ENCODE assay signal across 8 mouse cellular contexts in the genomic region with DNA sequence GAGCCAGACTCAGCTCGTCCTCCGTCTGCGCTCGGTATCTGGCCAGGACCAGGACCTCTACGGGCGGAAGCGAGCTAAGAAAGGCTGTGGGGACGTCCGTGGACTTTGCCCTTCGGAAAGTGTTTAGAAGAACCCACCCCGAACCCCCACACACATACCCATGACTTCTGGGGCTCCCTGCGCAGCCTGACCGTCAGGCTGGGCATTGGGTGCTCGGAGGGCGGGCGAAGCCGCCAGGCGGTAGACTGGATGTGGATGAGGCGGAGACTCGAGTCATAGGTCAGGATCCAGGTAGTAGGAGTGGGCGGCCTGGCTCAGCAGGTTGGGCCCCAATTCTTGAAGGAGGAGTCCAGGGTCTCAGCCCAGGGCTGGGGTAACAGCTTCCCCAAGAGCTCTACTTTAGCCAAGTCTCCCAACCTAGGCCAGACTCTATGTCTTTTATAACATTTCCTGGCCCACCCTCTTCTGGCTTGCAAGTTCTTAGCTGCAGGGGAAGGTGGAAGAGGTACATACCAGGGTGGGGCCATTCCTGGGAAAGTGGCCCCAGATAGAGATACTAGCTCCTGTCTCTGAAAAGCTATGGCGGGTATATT. TPM values are rescaled to one million over a fixed set of nuclear protein-coding genes. Genes with fewer than 3 reads are reported as not detected.
A peak's percentile ranks its signal among the peaks of the same experiment; 100 is the strongest.
DNase-seq lines count a peak whose midpoint lies in the region; ATAC-seq and TF ChIP-seq lines count a peak whose summit lies in the region.

Gene Sh3d21 (minus strand): TSS at position 425 of the 593 bp plus-strand sequence.

- DNase-seq in thymus, postnatal 25 days = peak; percentile 28
- DNase-seq in thymus, postnatal 0 days (ENCODE audit: low spot score) = no peak
- DNase-seq in forebrain, embryonic 14.5 days (ENCODE audit: low spot score) = no peak
- peak; percentile 67 for DNase-seq in kidney, adult 18-20 months
- peak; percentile 43 for DNase-seq in lung, embryonic 14.5 days
- DNase-seq in adrenal gland, adult 2 months = no peak
- DNase-seq in adrenal gland, adult (ENCODE audit: inconsistent age in 2 of 2, low spot score in 1 of 2) = no peak

- no peaks in the 10 kb centered on the region for H3K27me3 ChIP-seq in forebrain, embryonic 14.5 days (replicated peaks; ENCODE audit: control insufficient read depth, insufficient read depth, low read length)
- no peaks in the 10 kb centered on the region for H3K27me3 ChIP-seq in lung, embryonic 14.5 days (ENCODE audit: insufficient read depth, low read length)
- no peaks in the 10 kb centered on the region for H3K27me3 ChIP-seq in stomach, embryonic 14.5 days (ENCODE audit: control insufficient read depth, insufficient read depth, low read length)

- peak within 1 kb of the TSS; percentile 47 for H3K4me3 ChIP-seq in forebrain, embryonic 14.5 days (ENCODE audit: low read depth, low read length)
- H3K4me3 ChIP-seq in lung, embryonic 14.5 days (ENCODE audit: low read depth, low read length) = peak within 1 kb of the TSS; percentile 60
- peak within 1 kb of the TSS; percentile 56 for H3K4me3 ChIP-seq in stomach, embryonic 14.5 days (ENCODE audit: low read depth, low read length)

- WGBS in forebrain, embryonic 14.5 days = 9% methylated on average over 22 of the region's 22 CpGs
- 9% methylated on average over 22 of the region's 22 CpGs for WGBS in lung, embryonic 14.5 days
- WGBS in stomach, embryonic 14.5 days = 6% methylated on average over 22 of the region's 22 CpGs

- H3K27ac ChIP-seq in forebrain, embryonic 14.5 days (ENCODE audit: low read depth, low read length) = no peak within 1 kb of the TSS
- H3K27ac ChIP-seq in lung, embryonic 14.5 days (ENCODE audit: low read depth) = peak within 1 kb of the TSS; percentile 90
- peak within 1 kb of the TSS; percentile 91 for H3K27ac ChIP-seq in stomach, embryonic 14.5 days (ENCODE audit: low read length)

- peaks cover 6% of the 10 kb centered on the region for H3K4me1 ChIP-seq in forebrain, embryonic 14.5 days (ENCODE audit: control insufficient read depth, insufficient read depth, low read length)
- H3K4me1 ChIP-seq in lung, embryonic 14.5 days (ENCODE audit: insufficient read depth) = 0 out of 2 replicates have a peak, but pooled peaks cover 6% of the 10 kb centered on the region
- peaks cover 14% of the 10 kb centered on the region for H3K4me1 ChIP-seq in stomach, embryonic 14.5 days (ENCODE audit: control insufficient read depth, insufficient read depth, low read length)

- H3K4me2 ChIP-seq in forebrain, embryonic 14.5 days (ENCODE audit: low read length) = peak within 1 kb of the TSS; percentile 98
- peak within 1 kb of the TSS; percentile 99 for H3K4me2 ChIP-seq in lung, embryonic 14.5 days
- peak within 1 kb of the TSS; percentile 96 for H3K4me2 ChIP-seq in stomach, embryonic 14.5 days (replicated peaks; ENCODE audit: low read depth, low read length)

- ATAC-seq in forebrain, embryonic 14.5 days = peak; percentile 5; the same call in 1 of the 2 replicates
- ATAC-seq in lung, embryonic 14.5 days (ENCODE audit: insufficient read depth) = peak; percentile 44
- ATAC-seq in stomach, embryonic 14.5 days (ENCODE audit: insufficient number of reproducible peaks, insufficient read depth, low FRiP score, low read depth) = peak; percentile 23

- peaks cover 26% of the 10 kb centered on the region for H3K36me3 ChIP-seq in forebrain, embryonic 14.5 days (ENCODE audit: control insufficient read depth, insufficient read depth, low read length)
- H3K36me3 ChIP-seq in lung, embryonic 14.5 days (ENCODE audit: insufficient read depth) = peaks cover 28% of the 10 kb centered on the region
- peaks cover 21% of the 10 kb centered on the region for H3K36me3 ChIP-seq in stomach, embryonic 14.5 days (ENCODE audit: control insufficient read depth, insufficient read depth, low read length)

- no peaks in the 10 kb centered on the region for H3K9me3 ChIP-seq in forebrain, embryonic 14.5 days (replicated peaks; ENCODE audit: control insufficient read depth, low read length)
- no peaks in the 10 kb centered on the region for H3K9me3 ChIP-seq in lung, embryonic 14.5 days (ENCODE audit: low read depth, low read length)
- no peaks in the 10 kb centered on the region for H3K9me3 ChIP-seq in stomach, embryonic 14.5 days (ENCODE audit: control insufficient read depth, low read depth, low read length)

- no peak for TF ChIP-seq CTCF in lung, embryonic 14.5 days (IDR thresholded peaks at IDR 0.05; ENCODE audit: low read depth)

- H3K9ac ChIP-seq in forebrain, embryonic 14.5 days (ENCODE audit: low read length) = peak within 1 kb of the TSS; percentile 82
- peak within 1 kb of the TSS; percentile 82 for H3K9ac ChIP-seq in lung, embryonic 14.5 days
- peak within 1 kb of the TSS; percentile 86 for H3K9ac ChIP-seq in stomach, embryonic 14.5 days (replicated peaks; ENCODE audit: low read depth, low read length)

RNA-seq across cellular contexts. Expression of gene Sh3d21, which starts in this region (rescaled TPM):
- 2.2 and 2.7 TPM in 2 replicates for polyA plus RNA-seq in thymus, postnatal 0 days (2015; fragmentation: Nextera tagmentation; extraction: Ambion mirVana)
- 1.1 TPM in 2 replicates for polyA plus RNA-seq in forebrain, embryonic 14.5 days (2014; fragmentation: Nextera tagmentation; extraction: Ambion mirVana)
- 5.7 and 7.0 TPM in 2 replicates for polyA plus RNA-seq in lung, embryonic 14.5 days (2014; fragmentation: Nextera tagmentation; extraction: Ambion mirVana)
- polyA plus RNA-seq in stomach, embryonic 14.5 days (2014; fragmentation: Nextera tagmentation; extraction: Ambion mirVana) = 7.4 and 8.7 TPM in 2 replicates
- total RNA-seq in adrenal gland, adult 2 months (2021) = 1 to 10 TPM; 2.5 to 3.2 TPM
- polyA plus RNA-seq in adrenal gland, adult 2 months (2012; rRNA removed) = 1.4 and 1.8 TPM in 2 replicates

Comparison
In these comparisons a context has a peak if more than half of its experiments do, and no peak if none do; other contexts are left out.
1. DNase-seq: peak in thymus, postnatal 25 days (single experiment), kidney, adult 18-20 months (single experiment) and lung, embryonic 14.5 days (single experiment); none in thymus, postnatal 0 days (single experiment), forebrain, embryonic 14.5 days (single experiment), adrenal gland, adult 2 months (single experiment) and adrenal gland, adult (0 of 2).
2. Peak in every context shown above with its lines, with median percentiles within 50 percentile points of each other: ATAC-seq, H3K4me2 ChIP-seq, H3K4me3 ChIP-seq and H3K9ac ChIP-seq.